Mouse (Mus musculus) kidney, embryonic 16.5 days (tissue): Measurements from ENCODE around the gene Gbp8. TPM values are rescaled to one million over a fixed set of nuclear protein-coding genes. Genes with fewer than 3 reads are reported as not detected.
A peak's percentile ranks its signal among the peaks of the same experiment; 100 is the strongest.
"Not testable (repeated sequence)": the region's sequence is repeated elsewhere in the genome, so short reads cannot be mapped to it uniquely, and the experiment has no call there.

Source experiments
- ATAC-seq: fragments of 200-750 bp; cut with Nextera tagmentation; 2 replicates; pipeline ENCODE4 v1.8.0; 2017; ENCODE audit warnings: moderate TSS enrichment; ENCODE audit not compliant: low FRiP score, low TSS enrichment
- H3K27ac ChIP-seq: fragments of 300-500 bp; sonication (generic); 2 replicates; pipeline ENCODE4 v1.5.1; 2014; ENCODE audit warnings: low read length
- H3K27me3 ChIP-seq: fragments of 300-500 bp; sonication (generic); 2 replicates; pipeline ENCODE4 v1.6.1; 2014; ENCODE audit warnings: low read length, control low read depth, mixed read lengths; ENCODE audit not compliant: insufficient read depth
- H3K36me3 ChIP-seq: fragments of 300-500 bp; sonication (generic); 2 replicates; pipeline ENCODE4 v1.6.1; 2014; ENCODE audit warnings: low read length, control low read depth, mixed read lengths; ENCODE audit not compliant: insufficient read depth
- H3K4me1 ChIP-seq: fragments of 300-500 bp; sonication (generic); 2 replicates; pipeline ENCODE4 v1.6.1; 2014; ENCODE audit warnings: low read length, control low read depth, mixed read lengths; ENCODE audit not compliant: insufficient read depth
- H3K4me2 ChIP-seq: fragments of 300-500 bp; sonication (generic); replicated peaks from 2 replicates; pipeline ENCODE4 v1.6.1; 2014; ENCODE audit warnings: low read depth, low read length
- H3K4me3 ChIP-seq: fragments of 300-500 bp; sonication (generic); 2 replicates; pipeline ENCODE4 v1.5.1; 2014; ENCODE audit warnings: mild to moderate bottlenecking, low read length
- H3K9ac ChIP-seq: fragments of 300-500 bp; sonication (generic); replicated peaks from 2 replicates; pipeline ENCODE4 v1.6.1; 2014; ENCODE audit warnings: low read length
- H3K9me3 ChIP-seq: fragments of 300-500 bp; sonication (generic); 2 replicates; pipeline ENCODE4 v1.6.1; 2016; ENCODE audit warnings: low read length, control low read depth
- WGBS: fragments of 180-500 bp; shearing (Covaris S2); extraction: QIAGEN DNeasy Blood & Tissue Kit; methylation state at CpG from one replicate; pipeline ENCODE4 v1.1.7; 2014; 5-methylcytosine and 5-hydroxymethylcytosine counted together
- polyA plus RNA-seq: library from polyadenylated mRNA; unstranded; fragments of >200 nt; fragmentation: Nextera tagmentation; extraction: Ambion mirVana; gene quantifications from 2 replicates; pipeline ENCODE4 v1.2.1, GENCODE M21; 2015

Gbp8 gene
- polyA plus RNA-seq, 1 experiment from 2014 or later = 0.59 TPM

DNA sequence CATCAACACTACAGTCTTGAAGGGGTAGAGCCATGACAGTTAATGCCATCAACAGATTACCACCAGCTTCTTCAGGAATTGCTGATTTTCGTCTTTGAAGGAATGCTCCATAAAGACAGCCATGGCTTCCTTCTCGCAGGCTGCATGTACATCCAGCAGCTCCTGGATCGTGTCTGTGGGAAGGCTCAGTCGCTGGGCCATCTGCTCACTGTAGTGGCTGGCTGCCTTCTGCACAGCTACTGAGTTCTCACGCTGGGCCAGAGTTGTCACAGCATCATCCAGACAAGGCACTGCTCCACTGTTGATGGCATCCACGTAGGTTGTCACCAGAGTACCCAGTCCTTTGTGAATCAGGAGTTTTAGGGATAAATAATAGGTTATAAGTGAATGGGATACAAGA lies 17.6 kb downstream of the Gbp8 start:
- not testable (repeated sequence) for ATAC-seq, H3K9me3 ChIP-seq, H3K27ac ChIP-seq, H3K27me3 ChIP-seq, H3K4me1 ChIP-seq, H3K4me3 ChIP-seq, H3K9ac ChIP-seq, H3K4me2 ChIP-seq, H3K36me3 ChIP-seq
- 74% methylated on average over 6 of the region's 6 CpGs for WGBS

DNA sequence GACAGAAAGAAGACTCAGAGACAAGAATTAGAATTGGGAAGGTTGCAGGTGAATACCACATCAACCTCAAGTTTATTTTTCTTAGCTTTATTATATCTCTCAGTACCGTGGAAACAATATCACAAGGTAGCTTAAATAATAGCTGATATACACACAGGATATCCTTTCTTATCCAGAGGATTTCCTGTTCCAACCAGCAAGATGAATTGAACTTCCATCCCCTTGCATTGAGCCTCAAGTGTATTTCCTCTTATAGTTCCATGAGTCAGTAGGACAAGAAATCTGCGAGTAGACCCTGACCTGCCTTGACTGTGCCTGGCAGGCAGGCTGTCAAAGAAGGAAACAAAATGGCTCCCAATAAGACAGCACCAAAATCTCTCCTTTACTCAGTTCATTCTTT lies 23.6 kb downstream of the Gbp8 start:
- WGBS = 72% methylated on average over 2 of the region's 2 CpGs
- H3K9ac ChIP-seq = no peak overlapping the region
- H3K36me3 ChIP-seq = no peaks in the 10 kb centered on the region
- H3K9me3 ChIP-seq = no peaks in the 10 kb centered on the region
- no peaks in the 10 kb centered on the region for H3K27me3 ChIP-seq
- H3K4me2 ChIP-seq = no peak overlapping the region
- no peak overlapping the region for H3K4me3 ChIP-seq
- H3K27ac ChIP-seq = no peak overlapping the region
- H3K4me1 ChIP-seq = no peaks in the 10 kb centered on the region
- no peak for ATAC-seq

DNA sequence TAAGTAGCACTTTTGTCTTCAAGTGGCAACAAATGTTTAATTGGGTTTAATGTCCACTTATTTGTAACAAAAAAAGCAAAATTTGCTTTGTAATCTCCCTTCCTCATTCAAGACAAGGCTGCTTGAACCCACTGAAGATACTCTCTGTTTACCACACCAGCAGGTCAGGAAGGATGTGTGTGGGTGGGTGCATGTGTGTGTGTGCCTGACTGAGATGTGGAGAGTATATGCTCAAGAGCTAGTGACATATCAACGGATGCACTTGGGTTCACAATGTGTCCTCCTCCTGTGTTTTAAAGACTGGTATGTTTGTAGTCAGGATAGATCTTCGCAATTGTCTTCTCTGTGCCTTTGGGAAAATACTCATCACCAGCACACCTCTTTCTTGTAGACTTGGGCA lies 24.6 kb downstream of the Gbp8 start:
- WGBS = 85% methylated on average over 2 of the region's 2 CpGs
- Histone ChIP-seq H3K36me3 (no peaks in the 10 kb centered on the region), H3K27ac (no peak overlapping the region), H3K9ac (no peak overlapping the region), H3K4me3 (no peak overlapping the region), H3K9me3 (no peaks in the 10 kb centered on the region), H3K4me1 (no peaks in the 10 kb centered on the region), H3K27me3 (no peaks in the 10 kb centered on the region), H3K4me2 (no peak overlapping the region)
- no peak for ATAC-seq

DNA sequence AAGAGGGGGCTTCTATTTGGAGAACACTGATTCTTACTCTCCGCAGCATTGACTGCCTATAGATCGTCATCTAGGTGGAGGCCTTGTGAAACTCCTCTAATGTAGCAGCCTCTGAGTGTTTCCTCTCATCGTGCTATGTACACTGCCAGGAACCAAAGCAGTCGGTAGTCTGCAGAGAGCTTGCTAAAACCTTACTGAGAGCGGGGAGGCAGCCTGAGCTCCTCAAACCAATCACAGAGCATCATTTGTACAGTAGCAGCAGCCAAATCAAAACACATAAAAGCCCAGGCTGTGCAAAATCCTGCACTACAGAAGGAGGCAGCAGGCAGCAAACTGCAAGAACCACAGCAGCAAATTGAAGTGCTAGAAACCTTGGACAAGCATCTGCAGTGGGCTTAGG lies 25.7 kb downstream of the Gbp8 start:
- Histone ChIP-seq H3K4me2 (no peak overlapping the region), H3K4me1 (no peaks in the 10 kb centered on the region), H3K9ac (no peak overlapping the region), H3K9me3 (no peaks in the 10 kb centered on the region), H3K4me3 (no peak overlapping the region), H3K36me3 (no peaks in the 10 kb centered on the region), H3K27me3 (no peaks in the 10 kb centered on the region), H3K27ac (no peak overlapping the region)
- WGBS = 90% methylated on average over 5 of the region's 5 CpGs
- ATAC-seq = no peak

DNA sequence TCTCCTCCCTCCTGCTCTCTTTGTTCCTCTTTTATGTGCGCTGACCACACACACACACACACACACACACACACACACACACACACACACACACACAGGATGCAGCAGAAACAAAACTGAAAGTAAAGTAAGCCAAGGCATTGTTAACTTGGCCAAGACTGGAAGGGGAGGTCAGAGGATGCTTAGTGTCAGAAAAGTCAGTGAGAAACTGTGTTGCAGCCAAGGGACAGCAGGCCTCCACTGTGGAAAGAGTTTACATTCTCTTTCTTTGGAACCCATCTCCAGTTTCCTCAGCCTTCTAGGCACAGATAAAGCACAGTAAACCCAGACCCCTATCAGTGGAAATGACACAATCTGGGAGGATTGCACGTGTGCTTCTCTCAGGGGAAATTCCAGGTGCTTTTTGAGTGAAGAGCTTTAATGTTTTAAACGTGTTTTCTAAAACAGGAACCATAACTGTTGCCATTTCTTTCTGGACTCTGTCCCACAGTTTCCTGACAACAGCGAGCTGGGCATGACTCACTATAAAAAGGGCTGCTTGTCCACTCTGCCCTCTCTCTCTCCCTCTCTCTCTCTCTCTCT lies 29.0 kb downstream of the Gbp8 start:
- not testable (repeated sequence) for H3K36me3 ChIP-seq, H3K4me2 ChIP-seq, H3K27me3 ChIP-seq, H3K9me3 ChIP-seq, H3K4me1 ChIP-seq, H3K4me3 ChIP-seq, H3K9ac ChIP-seq
- peak; percentile 63; the same call in 1 of the 2 replicates for ATAC-seq
- 15% methylated on average over 4 of the region's 4 CpGs for WGBS
- H3K27ac ChIP-seq = peak overlapping the region; percentile 24; the same call in 1 of the 2 replicates

DNA sequence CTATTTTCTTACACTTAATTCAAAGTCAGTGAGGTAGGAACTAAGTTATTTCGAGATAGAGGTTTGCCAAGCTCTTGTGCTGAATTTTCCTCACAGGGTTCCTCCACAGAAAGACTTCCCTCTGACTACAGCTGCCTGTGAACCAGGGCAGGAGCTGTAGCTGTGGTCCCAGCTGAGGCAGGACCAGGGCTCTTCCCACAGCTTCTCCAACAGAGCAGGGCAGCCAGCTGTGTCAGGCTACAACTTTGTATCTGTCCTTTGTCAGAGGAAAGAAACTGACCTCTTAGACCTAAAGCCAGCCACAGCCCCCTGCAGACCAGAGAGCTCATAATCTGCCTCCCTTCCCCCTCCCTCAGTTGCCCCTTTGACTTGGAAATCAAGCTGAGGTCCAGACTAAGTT lies 29.6 kb downstream of the Gbp8 start:
- not testable (repeated sequence) for H3K27ac ChIP-seq, H3K36me3 ChIP-seq, H3K27me3 ChIP-seq, H3K4me1 ChIP-seq, H3K9ac ChIP-seq, ATAC-seq, H3K9me3 ChIP-seq, H3K4me3 ChIP-seq
- 0 out of 2 replicates have a peak overlapping the region, but pooled peaks have one; percentile 8 for H3K4me2 ChIP-seq
- WGBS = 57% methylated on average over 1 of the region's 1 CpGs

DNA sequence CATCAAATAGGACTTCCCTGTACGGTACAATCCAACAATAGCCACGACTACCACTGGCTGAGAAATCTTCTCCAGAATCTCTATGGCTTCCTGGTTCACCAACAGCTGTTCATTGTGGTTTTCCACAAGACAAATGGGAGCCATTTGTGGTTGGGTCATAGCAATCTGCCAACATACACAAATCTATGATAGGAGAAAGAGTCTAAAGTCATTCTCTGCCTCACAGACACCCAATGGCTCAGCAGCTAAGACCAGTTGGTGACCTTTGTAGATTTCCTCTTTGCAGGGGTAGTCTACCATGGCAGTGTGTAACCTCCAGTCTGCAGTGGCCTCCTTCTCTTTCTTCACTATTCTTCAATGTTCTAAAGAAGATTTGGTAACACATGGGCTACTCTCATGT lies 33.7 kb downstream of the Gbp8 start:
- 92% methylated on average over 2 of the region's 2 CpGs for WGBS
- not testable (repeated sequence) for H3K27ac ChIP-seq, ATAC-seq, H3K4me2 ChIP-seq, H3K27me3 ChIP-seq, H3K4me3 ChIP-seq, H3K4me1 ChIP-seq, H3K9me3 ChIP-seq, H3K9ac ChIP-seq, H3K36me3 ChIP-seq

DNA sequence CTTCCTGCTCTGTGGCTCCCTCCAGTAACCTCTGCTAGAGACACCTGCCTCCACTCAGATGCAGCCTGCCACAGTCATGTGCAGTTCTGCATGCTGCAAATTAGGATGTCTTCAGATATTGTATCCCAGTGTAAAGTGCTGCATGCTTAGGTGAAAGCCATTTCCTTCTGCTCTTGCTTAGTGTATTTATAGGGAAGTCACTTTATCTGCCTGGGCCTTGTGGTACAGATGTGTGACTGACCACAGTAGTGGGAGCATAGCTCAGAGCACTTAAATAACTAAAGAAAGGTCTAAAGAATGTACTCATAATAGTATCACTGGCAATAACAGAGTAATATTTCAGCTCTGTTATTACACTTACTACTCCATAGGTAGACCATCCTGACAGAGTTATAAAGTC lies 57.4 kb downstream of the Gbp8 start:
- Histone ChIP-seq H3K27me3 (no peaks in the 10 kb centered on the region), H3K4me3 (no peak overlapping the region), H3K9me3 (no peaks in the 10 kb centered on the region), H3K4me1 (no peaks in the 10 kb centered on the region), H3K36me3 (no peaks in the 10 kb centered on the region), H3K4me2 (no peak overlapping the region), H3K9ac (no peak overlapping the region), H3K27ac (no peak overlapping the region)
- no peak for ATAC-seq

DNA sequence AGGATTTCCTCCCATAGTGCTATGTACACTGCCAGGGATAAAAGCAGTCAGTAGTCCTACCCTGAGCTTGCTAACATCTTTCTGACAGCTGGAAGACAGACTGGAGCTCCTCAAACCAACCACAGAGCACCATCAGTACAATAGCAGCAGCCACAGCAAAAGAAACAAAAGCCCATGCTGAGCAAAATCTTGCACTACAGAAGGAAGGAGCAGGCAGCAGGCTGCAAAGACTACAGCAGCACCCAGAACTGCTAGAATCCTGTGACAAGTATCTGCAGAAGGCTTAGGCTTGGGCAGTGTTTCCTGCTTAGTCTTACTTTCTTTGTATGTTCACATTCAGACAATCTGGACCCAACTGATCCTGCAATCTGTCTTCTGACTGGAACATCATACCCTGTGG lies 71.0 kb downstream of the Gbp8 start:
- H3K9ac ChIP-seq, H3K36me3 ChIP-seq, H3K4me1 ChIP-seq, H3K27me3 ChIP-seq, H3K9me3 ChIP-seq, H3K4me3 ChIP-seq, H3K4me2 ChIP-seq, ATAC-seq, H3K27ac ChIP-seq: not testable (repeated sequence)

DNA sequence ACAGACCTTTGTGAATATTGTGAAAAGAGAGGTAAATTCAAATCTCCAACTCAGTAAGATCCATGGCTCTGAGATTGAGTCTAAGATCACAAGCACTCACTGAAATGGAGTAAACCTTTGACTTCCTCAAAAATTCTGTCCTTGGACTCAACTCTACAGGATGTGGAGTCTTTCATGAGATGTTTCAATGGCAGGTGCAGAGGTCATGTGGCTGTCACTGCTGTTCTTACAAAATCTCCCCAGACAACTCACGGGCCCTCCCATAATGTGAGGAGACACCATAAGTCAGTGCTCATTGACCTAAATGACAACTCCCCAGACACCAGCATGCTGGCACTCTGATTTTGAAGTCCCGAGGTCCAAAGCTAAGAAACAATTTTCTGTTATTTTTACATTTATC lies 74.9 kb downstream of the Gbp8 start:
- not testable (repeated sequence) for H3K9me3 ChIP-seq, H3K27me3 ChIP-seq, H3K4me2 ChIP-seq, H3K4me1 ChIP-seq, ATAC-seq, H3K27ac ChIP-seq, H3K36me3 ChIP-seq, H3K9ac ChIP-seq, H3K4me3 ChIP-seq
- 61% methylated on average over 2 of the region's 2 CpGs for WGBS

DNA sequence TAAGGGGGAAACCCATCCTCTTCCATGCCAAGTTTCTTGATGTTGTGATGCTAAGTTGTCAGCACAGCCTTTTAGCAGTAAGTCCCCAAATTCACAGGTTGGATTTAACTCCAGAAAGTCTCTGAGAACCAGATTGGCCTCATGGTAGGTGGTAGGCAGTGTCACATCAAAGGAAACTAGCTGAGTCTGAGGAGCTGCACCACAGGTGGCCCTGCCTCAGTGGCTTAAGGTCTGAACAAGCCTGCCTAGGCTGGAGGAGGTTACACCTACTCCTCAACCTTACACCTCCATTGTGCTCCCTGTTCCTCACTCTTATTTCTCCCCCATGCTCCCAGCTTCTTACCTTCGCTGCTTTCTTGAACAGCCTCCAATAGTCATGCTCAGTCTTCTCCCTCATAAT lies 76.0 kb downstream of the Gbp8 start:
- Histone ChIP-seq H3K4me3 (no peak overlapping the region), H3K27ac (no peak overlapping the region), H3K4me1 (no peaks in the 10 kb centered on the region), H3K4me2 (no peak overlapping the region), H3K27me3 (no peaks in the 10 kb centered on the region), H3K9ac (no peak overlapping the region), H3K9me3 (no peaks in the 10 kb centered on the region), H3K36me3 (no peaks in the 10 kb centered on the region)
- ATAC-seq = no peak
- 69% methylated on average over 1 of the region's 1 CpGs for WGBS
